Mouse (Mus musculus): ENCODE results near the gene Gm3269.
"Not testable (repeated sequence)": the region's sequence is repeated elsewhere in the genome, so short reads cannot be mapped to it uniquely, and the experiment has no call there.

Gene Gm3269

DNA sequence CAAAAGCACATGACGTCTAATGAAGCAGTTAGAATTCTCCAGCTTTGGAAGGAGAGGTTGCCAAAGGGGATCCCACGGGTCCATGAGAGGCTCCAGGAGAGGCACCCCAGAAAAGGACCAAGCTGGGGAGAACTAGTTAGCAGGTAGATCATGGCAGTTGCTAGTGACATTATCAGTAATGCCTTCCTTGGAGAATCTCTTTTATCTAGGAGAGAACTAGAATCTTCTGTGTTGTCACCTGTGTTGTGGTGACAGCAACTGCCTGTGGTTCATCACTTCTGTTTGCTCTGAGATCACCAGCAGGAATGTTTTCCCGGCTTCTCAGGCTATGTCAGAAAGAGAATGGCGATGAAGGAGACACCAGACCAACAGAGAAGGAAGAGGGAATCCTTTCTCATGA lies at the start of gene Gm3269:
Gene Gm3269 (plus strand): TSS at position 301 of the 400 bp plus-strand sequence.
- not testable (repeated sequence) for DNase-seq (ENCODE audit: low spot score)

DNA sequence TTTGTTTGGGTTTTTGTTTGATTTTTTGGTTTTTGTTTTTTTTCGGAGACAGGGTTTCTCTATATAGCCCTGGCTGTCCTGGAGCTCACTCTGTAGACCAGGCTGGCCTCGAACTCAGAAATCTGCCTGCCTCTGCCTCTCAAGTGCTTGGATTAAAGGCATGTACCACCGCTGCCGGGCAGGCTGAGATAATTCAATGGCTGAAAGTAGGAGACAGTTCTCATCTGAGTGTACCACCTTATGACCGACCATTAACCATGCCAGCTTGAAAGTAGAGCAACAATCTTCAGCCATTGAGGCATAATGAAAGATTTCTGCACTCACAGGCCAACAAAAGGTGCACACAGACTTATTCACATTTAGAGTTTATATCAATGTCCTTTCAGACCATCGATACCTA lies 31.5 kb upstream of the Gm3269 start:
- peak; percentile 1 for DNase-seq (ENCODE audit: low spot score)

DNA sequence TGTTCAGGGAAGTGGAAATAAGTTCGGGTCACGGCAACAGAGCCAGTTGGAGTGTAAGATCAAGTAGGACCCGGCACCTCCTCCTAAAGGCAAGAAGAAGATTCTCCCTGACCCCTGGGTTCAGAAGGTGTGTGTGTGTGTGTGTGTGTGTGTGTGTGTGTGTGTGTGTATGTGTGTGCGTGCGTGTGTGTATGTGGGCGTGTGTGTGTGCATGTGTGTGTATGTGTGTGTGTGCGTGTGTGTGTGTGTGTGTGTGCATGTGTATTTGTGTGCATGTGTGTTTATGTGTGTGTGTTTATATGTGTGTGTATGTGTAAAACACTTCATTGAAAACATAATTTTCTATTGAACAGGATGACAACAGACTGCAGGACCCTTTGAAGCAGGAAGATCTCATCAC lies 16.0 kb upstream of the Gm3269 start:
- not testable (repeated sequence) for DNase-seq (ENCODE audit: low spot score)

GRCm38 (mm10) chr14:4855299-4855980 lies 17.5 kb downstream of the Gm3269 start, which contains the start of gene Gm3264:
TSS of gene Gm3264 (plus strand) at chr14:4855576.
- not testable (repeated sequence) for DNase-seq (ENCODE audit: low spot score)

DNA sequence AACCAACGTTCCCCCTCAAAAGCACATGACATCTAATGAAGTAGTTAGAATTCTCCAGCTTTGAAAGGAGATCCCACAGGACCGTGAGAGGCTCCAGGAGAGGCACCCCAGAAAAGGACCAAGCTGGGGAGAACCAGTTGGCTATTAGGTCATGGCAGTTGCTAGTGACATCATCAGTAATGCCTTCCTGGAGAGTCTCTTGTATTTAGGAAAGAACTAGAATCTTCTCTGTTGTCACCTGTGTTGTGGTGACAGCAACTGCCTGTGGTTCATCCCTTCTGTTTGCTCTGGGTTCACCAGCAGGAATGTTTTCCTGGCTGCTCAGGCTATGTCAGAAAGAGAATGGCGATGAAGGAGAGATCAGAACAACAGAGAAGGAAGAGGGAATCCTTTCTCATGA lies 54.2 kb downstream of the Gm3269 start, which contains the start of gene Gm3278:
Gene Gm3278 (plus strand): TSS at position 301 of the 400 bp plus-strand sequence.
- not testable (repeated sequence) for DNase-seq (ENCODE audit: low spot score)
